Mouse (Mus musculus): Measurements from ENCODE around the gene Npy4r.

The Npy4r gene

GRCm38 (mm10) chr14:34119046-34119723 is 33.1 kb downstream of the Npy4r start:
- no peak for DNase-seq

DNA sequence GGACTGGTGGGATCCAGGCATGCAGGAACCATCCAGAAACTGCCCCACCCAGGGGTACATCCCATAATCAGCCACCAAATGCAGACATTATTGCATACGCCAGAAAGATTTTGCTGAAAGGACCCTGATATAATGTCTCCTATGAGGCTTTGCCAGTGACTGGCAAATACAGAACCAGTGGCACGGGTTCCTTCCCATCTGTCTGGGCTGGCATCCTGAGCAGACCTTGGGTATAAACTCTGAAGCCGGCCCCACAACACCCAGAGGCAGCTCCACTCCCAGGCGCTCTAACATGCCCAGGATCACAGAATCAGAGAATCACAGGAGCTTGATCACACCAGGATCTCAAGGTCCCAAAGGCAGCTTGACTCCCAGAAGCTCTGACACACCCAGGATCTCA is 38.0 kb downstream of the Npy4r start:
- no peak for DNase-seq

DNA sequence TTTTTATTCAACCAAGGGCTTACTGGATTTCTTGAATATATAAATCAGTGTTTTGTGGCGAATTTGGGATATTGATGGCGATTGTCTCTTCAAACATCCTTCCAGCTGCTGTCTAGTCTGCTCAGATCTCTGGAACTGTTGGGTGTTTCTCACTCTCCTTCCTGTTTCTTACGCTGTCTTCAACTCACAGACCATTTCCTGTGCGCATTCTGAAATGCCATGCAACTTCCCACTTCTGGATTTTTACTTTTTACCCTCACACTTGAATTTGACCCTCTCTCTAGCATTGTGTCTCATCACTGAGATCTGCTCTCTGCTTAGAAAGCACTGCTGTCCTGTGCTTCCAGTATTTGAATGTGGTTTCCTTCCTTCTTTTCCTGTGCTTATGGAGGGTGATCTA is 44.7 kb downstream of the Npy4r start:
- DNase-seq: no peak

GRCm38 (mm10) chr14:34106389-34107062 is 45.8 kb downstream of the Npy4r start:
- peak; percentile 39 for DNase-seq

- DNase-seq: peak; percentile 54
Measured at GRCm38 (mm10) chr14:34104892-34105291, 47.4 kb downstream of the Npy4r start.

DNA sequence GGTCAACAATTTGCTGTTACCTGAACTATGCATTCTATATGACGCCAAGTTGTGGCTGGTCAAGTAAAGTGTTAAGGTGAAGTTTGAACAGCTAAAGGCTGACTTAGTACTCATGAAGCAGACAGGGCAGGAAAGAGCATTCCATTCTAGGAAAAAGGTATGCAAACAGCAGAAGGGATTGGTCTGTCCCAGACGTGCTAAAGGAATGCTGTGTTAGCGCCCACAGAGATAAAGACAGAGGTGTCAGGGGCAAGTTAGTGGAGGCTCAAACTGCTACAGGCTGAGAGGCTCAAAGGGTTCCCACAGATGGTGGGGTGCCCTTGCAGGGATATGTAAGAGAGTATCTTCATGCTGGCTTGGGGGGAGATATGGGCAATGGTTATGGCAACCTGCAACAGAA is 48.4 kb downstream of the Npy4r start:
- DNase-seq: no peak

- no peak for DNase-seq
Measured at GRCm38 (mm10) chr14:34102601-34103000, 49.7 kb downstream of the Npy4r start, which contains the start of gene A630023A22Rik. TSS of gene A630023A22Rik (minus strand) at chr14:34102754.

- no peak for DNase-seq
Measured at GRCm38 (mm10) chr14:34096161-34096560, 56.1 kb downstream of the Npy4r start.

Measured in liver (tissue).